Mouse (Mus musculus) ES-Bruce4 (cell line): Measurements from ENCODE around the gene Ubl3.

ENCODE experiments used
- CTCF ChIP-seq: IDR thresholded peaks from one replicate; pipeline ENCODE4 v1.8.1; 2011; ENCODE audit warnings: low read depth, low read length
- POLR2A ChIP-seq: IDR thresholded peaks from one replicate; pipeline ENCODE4 v1.8.1; 2011; ENCODE audit warnings: low read length; ENCODE audit not compliant: insufficient read depth

GRCm38 (mm10) chr5:148554701-148555100, 2.1 kb upstream of the Ubl3 start:
- TF ChIP-seq CTCF (no peak), POLR2A (no peak)
